Mouse (Mus musculus) myocyte (in vitro differentiated cells): ENCODE measurements around the gene Gm49450.

Experiments used
- CEBPB ChIP-seq: IDR thresholded peaks from 2 replicates; pipeline ENCODE4 v1.6.1; 2011; ENCODE audit warnings: mild to moderate bottlenecking, moderate library complexity; ENCODE audit not compliant: poor library complexity, insufficient read depth, severe bottlenecking
- E2F4 ChIP-seq: IDR thresholded peaks from one replicate; pipeline ENCODE4 v1.6.1; 2011; ENCODE audit warnings: mild to moderate bottlenecking, control low read depth, moderate library complexity; ENCODE audit not compliant: insufficient read depth
- MAX ChIP-seq: IDR thresholded peaks from one replicate; pipeline ENCODE4 v1.6.1; 2011; ENCODE audit warnings: low read depth, mild to moderate bottlenecking, control low read depth
- POLR2A ChIP-seq: IDR thresholded peaks from one replicate; pipeline ENCODE4 v1.6.1; 2011; ENCODE audit warnings: low read depth, mild to moderate bottlenecking, control low read depth, moderate library complexity; ENCODE audit not compliant: insufficient read length
- REST ChIP-seq: IDR thresholded peaks from one replicate; pipeline ENCODE4 v1.6.1; 2011; ENCODE audit warnings: mild to moderate bottlenecking, control low read depth, moderate library complexity; ENCODE audit not compliant: insufficient read depth, insufficient read length

DNA sequence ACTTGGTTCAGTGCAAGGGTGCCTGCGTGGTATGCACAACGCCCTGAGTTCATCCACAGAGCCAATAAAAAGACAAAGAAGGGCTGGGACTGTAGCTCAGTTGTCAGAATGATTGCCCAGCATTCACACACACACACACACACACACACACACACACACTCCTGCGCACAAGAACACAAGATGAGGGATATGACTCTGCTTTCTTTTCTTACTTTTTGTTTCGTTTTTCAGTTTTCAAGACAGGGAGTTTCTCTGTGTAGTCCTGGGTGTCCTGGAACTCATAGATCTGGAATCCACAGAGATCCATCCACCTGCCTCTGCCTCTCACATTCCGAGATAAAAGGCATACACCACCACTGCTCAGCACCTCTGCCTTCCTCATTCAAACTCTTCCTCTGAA, 25.8 kb downstream of the Gm49450 start:
- no peak for TF ChIP-seq CEBPB
- no peak for TF ChIP-seq REST
- TF ChIP-seq MAX, result no peak
- no peak for TF ChIP-seq POLR2A
- no peak for TF ChIP-seq E2F4
